Mouse (Mus musculus): ENCODE data around the gene Fgd6.

DNA sequence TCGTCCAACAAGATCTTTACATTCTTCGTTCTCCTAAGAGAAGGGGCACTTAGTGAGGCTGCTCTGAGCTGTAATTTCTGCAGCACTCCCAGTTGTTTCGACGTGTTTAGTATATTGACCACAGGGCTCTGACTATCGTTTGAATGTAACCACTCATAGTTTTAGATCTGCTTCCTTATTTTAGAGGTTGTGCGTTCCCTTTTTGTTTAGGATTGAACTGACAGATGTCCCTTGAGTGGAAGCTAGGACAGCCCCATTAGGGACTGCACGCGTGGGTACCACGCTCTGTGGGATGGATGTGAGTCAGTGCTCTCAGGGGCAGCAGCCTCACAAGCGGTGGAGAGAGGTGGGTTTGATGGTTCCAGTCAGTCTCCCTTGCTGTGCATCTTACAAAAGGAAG is 69.7 kb downstream of the Fgd6 start:
- TF ChIP-seq CTCF (IDR thresholded peaks at IDR 0.05; ENCODE audit: low read depth) (no peak), EP300 (optimal IDR thresholded peaks at IDR 0.05) (no peak)
